Mouse (Mus musculus) liver, embryonic 16.5 days (tissue): ENCODE data around the gene Mllt3. TPM values are rescaled to one million over a fixed set of nuclear protein-coding genes. Genes with fewer than 3 reads are reported as not detected.

Source experiments
- ATAC-seq: fragments of 200-750 bp; cut with Nextera tagmentation; 2 replicates; pipeline ENCODE4 v1.8.0; 2017; ENCODE audit warnings: low read depth, mild to moderate bottlenecking, moderate number of reproducible peaks, moderate library complexity
- H3K27ac ChIP-seq: fragments of 300-500 bp; sonication (generic); 2 replicates; pipeline ENCODE4 v1.5.1; 2014; ENCODE audit warnings: mild to moderate bottlenecking, low read length
- H3K27me3 ChIP-seq: fragments of 300-500 bp; sonication (generic); 2 replicates; pipeline ENCODE4 v1.6.1; 2014; ENCODE audit warnings: low read depth, low read length, mixed read lengths; ENCODE audit not compliant: control insufficient read depth, insufficient read depth
- H3K36me3 ChIP-seq: fragments of 300-500 bp; sonication (generic); 2 replicates; pipeline ENCODE4 v1.6.1; 2014; ENCODE audit warnings: mild to moderate bottlenecking; ENCODE audit not compliant: control insufficient read depth, insufficient read depth
- H3K4me1 ChIP-seq: fragments of 300-500 bp; sonication (generic); 2 replicates; pipeline ENCODE4 v1.6.1; 2014; ENCODE audit warnings: low read depth, low read length, mixed read lengths; ENCODE audit not compliant: control insufficient read depth
- H3K4me2 ChIP-seq: fragments of 300-500 bp; sonication (generic); 2 replicates; pipeline ENCODE4 v1.6.1; 2014; ENCODE audit warnings: low read depth, low read length, mixed read lengths
- H3K4me3 ChIP-seq: fragments of 300-500 bp; sonication (generic); 2 replicates; pipeline ENCODE4 v1.5.1; 2014; ENCODE audit warnings: low read depth, mild to moderate bottlenecking, low read length
- H3K9ac ChIP-seq: fragments of 300-500 bp; sonication (generic); 2 replicates; pipeline ENCODE4 v1.6.1; 2014; ENCODE audit warnings: low read depth, low read length
- H3K9me3 ChIP-seq: fragments of 300-500 bp; sonication (generic); replicated peaks from 2 replicates; pipeline ENCODE4 v1.6.1; 2016; ENCODE audit warnings: low read length; ENCODE audit not compliant: control insufficient read depth
- WGBS: fragments of 180-500 bp; shearing (Covaris S2); extraction: QIAGEN DNeasy Blood & Tissue Kit; methylation state at CpG from one replicate; pipeline ENCODE4 v1.1.7; 2014; ENCODE audit not compliant: insufficient replicate concordance; 5-methylcytosine and 5-hydroxymethylcytosine counted together
- polyA plus RNA-seq: library from polyadenylated mRNA; unstranded; fragments of >200 nt; fragmentation: Nextera tagmentation; extraction: Ambion mirVana; gene quantifications from 2 replicates; pipeline ENCODE4 v1.2.1, GENCODE M21; 2015

Gene Mllt3
- polyA plus RNA-seq, 1 experiment from 2014 or later, result 83.5 TPM

GRCm38 (mm10) chr4:87883225-87883875 lies 149.8 kb downstream of the Mllt3 start:
- no peak overlapping the region for H3K4me2 ChIP-seq
- no peaks in the 10 kb centered on the region for H3K36me3 ChIP-seq
- H3K9me3 ChIP-seq, result no peaks in the 10 kb centered on the region
- WGBS, result 65% methylated on average over 5 of the region's 5 CpGs
- no peak overlapping the region for H3K4me3 ChIP-seq
- H3K4me1 ChIP-seq, result no peaks in the 10 kb centered on the region
- ATAC-seq, result no peak
- H3K27ac ChIP-seq, result no peak overlapping the region
- no peak overlapping the region for H3K9ac ChIP-seq
- no peaks in the 10 kb centered on the region for H3K27me3 ChIP-seq

GRCm38 (mm10) chr4:87881995-87882394 lies 151.2 kb downstream of the Mllt3 start:
- Histone ChIP-seq H3K4me1 (no peaks in the 10 kb centered on the region), H3K9me3 (no peaks in the 10 kb centered on the region), H3K27ac (no peak overlapping the region), H3K27me3 (no peaks in the 10 kb centered on the region), H3K36me3 (no peaks in the 10 kb centered on the region), H3K4me2 (no peak overlapping the region), H3K9ac (no peak overlapping the region), H3K4me3 (no peak overlapping the region)
- no peak for ATAC-seq
- WGBS, result 83% methylated on average over 1 of the region's 1 CpGs

DNA sequence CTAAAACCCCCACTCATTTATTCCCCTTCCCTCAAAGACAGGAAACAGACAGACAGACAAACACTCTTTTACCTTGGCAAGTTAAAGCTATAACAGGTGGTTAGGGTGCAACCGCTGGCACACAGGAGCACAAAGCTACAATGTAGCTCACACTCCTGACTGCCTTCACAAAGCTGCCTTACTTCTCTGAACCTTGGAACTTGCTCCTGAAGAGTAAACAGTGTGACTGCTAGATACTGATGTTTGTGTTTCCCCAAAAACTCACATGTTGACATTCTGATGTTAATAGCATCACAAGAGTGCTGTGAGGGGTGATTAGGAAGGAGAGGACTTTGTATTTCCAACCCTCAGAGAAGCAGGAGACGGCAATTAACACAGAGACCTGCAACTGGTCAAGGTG lies 151.6 kb downstream of the Mllt3 start:
- Histone ChIP-seq H3K4me3 (peak overlapping the region; percentile 27), H3K9me3 (no peaks in the 10 kb centered on the region), H3K4me1 (no peaks in the 10 kb centered on the region), H3K4me2 (no peak overlapping the region), H3K27me3 (no peaks in the 10 kb centered on the region), H3K36me3 (no peaks in the 10 kb centered on the region), H3K9ac (no peak overlapping the region), H3K27ac (peak overlapping the region; percentile 52)
- WGBS, result 72% methylated on average over 2 of the region's 2 CpGs
- peak; percentile 85 for ATAC-seq

GRCm38 (mm10) chr4:87880297-87880696 lies 152.9 kb downstream of the Mllt3 start:
- H3K4me3 ChIP-seq, result peak overlapping the region; percentile 27
- WGBS, result 69% methylated on average over 2 of the region's 2 CpGs
- no peaks in the 10 kb centered on the region for H3K9me3 ChIP-seq
- H3K36me3 ChIP-seq, result no peaks in the 10 kb centered on the region
- H3K4me2 ChIP-seq, result peak overlapping the region; percentile 28
- H3K9ac ChIP-seq, result no peak overlapping the region
- no peaks in the 10 kb centered on the region for H3K4me1 ChIP-seq
- peak; percentile 52; the same call in 1 of the 2 replicates for ATAC-seq
- no peaks in the 10 kb centered on the region for H3K27me3 ChIP-seq
- H3K27ac ChIP-seq, result peak overlapping the region; percentile 46; the same call in 1 of the 2 replicates

DNA sequence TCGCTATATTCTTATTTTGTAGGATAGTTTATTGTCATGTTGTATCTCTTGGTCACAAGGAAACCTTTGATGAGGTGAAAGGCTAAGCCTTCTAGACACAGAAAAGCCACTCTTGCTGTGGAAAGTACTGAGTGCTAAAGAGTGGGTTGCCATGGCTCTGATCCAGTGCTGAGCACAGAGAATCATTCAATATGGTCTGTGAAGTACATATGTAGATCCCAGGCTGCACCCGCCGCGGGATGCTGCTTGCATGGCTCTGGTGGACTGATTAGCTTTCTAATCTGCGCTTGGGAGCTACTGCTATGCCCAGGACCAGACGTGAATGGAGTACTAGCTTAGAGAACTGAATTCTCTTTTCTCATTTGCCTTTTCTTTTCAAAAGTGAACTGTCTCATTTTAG lies 154.5 kb downstream of the Mllt3 start:
- Histone ChIP-seq H3K4me1 (no peaks in the 10 kb centered on the region), H3K27me3 (no peaks in the 10 kb centered on the region), H3K4me2 (peak overlapping the region; percentile 22; the same call in 1 of the 2 replicates), H3K9ac (no peak overlapping the region), H3K9me3 (no peaks in the 10 kb centered on the region), H3K36me3 (no peaks in the 10 kb centered on the region), H3K27ac (no peak overlapping the region), H3K4me3 (peak overlapping the region; percentile 5; the same call in 1 of the 2 replicates)
- no peak for ATAC-seq
- 69% methylated on average over 6 of the region's 6 CpGs for WGBS

GRCm38 (mm10) chr4:87870563-87870962 lies 162.6 kb downstream of the Mllt3 start:
- 46% methylated on average over 2 of the region's 2 CpGs for WGBS
- no peak overlapping the region for H3K4me2 ChIP-seq
- no peak for ATAC-seq
- H3K27me3 ChIP-seq, result no peaks in the 10 kb centered on the region
- H3K9me3 ChIP-seq, result no peaks in the 10 kb centered on the region
- H3K36me3 ChIP-seq, result no peaks in the 10 kb centered on the region
- no peaks in the 10 kb centered on the region for H3K4me1 ChIP-seq
- H3K4me3 ChIP-seq, result no peak overlapping the region
- H3K27ac ChIP-seq, result no peak overlapping the region
- no peak overlapping the region for H3K9ac ChIP-seq

GRCm38 (mm10) chr4:87866564-87866963 lies 166.6 kb downstream of the Mllt3 start:
- WGBS, result 59% methylated on average over 3 of the region's 3 CpGs
- H3K27me3 ChIP-seq, result no peaks in the 10 kb centered on the region
- H3K27ac ChIP-seq, result no peak overlapping the region
- no peak overlapping the region for H3K4me2 ChIP-seq
- no peaks in the 10 kb centered on the region for H3K9me3 ChIP-seq
- no peak overlapping the region for H3K9ac ChIP-seq
- no peaks in the 10 kb centered on the region for H3K36me3 ChIP-seq
- no peak overlapping the region for H3K4me3 ChIP-seq
- ATAC-seq, result no peak
- no peaks in the 10 kb centered on the region; the same call in none of the 2 replicates for H3K4me1 ChIP-seq

DNA sequence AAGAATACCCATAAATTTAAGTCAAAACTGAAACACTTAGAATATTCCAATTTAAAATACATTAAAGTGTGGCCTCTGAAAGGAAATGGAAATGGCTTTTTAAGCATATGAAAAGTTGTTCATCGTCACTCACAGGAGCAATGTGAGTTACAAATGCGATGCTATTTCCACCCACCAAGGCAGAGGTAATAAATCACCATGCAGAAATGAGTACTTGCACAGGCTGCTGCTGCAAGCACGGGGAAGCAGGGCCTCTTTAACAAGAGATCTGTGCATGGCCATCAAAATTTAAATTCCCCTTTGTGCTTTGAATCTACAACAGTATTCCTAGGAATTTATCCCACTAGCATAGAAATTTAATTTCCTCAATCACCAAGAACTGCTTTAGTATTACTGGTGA lies 167.3 kb downstream of the Mllt3 start:
- no peak overlapping the region for H3K27ac ChIP-seq
- H3K4me3 ChIP-seq, result no peak overlapping the region
- no peaks in the 10 kb centered on the region; the same call in none of the 2 replicates for H3K4me1 ChIP-seq
- no peak overlapping the region for H3K9ac ChIP-seq
- H3K36me3 ChIP-seq, result no peaks in the 10 kb centered on the region
- no peaks in the 10 kb centered on the region for H3K9me3 ChIP-seq
- WGBS, result 32% methylated on average over 3 of the region's 3 CpGs
- H3K4me2 ChIP-seq, result no peak overlapping the region
- no peaks in the 10 kb centered on the region for H3K27me3 ChIP-seq
- ATAC-seq, result no peak

GRCm38 (mm10) chr4:87865041-87865440 lies 168.1 kb downstream of the Mllt3 start:
- no peak for ATAC-seq

More at GRCm38 (mm10) chr4:87865041-87865440, 168.1 kb downstream of the Mllt3 start:
- Histone ChIP-seq H3K9ac (no peak overlapping the region), H3K4me1 (no peaks in the 10 kb centered on the region; the same call in none of the 2 replicates), H3K27ac (no peak overlapping the region), H3K4me3 (no peak overlapping the region), H3K9me3 (no peaks in the 10 kb centered on the region), H3K36me3 (no peaks in the 10 kb centered on the region), H3K27me3 (no peaks in the 10 kb centered on the region), H3K4me2 (no peak overlapping the region)
- 59% methylated on average over 3 of the region's 3 CpGs for WGBS
